Mouse (Mus musculus): ENCODE measurements around the gene Gm14151.

- TF ChIP-seq CTCF (IDR thresholded peaks at IDR 0.05; ENCODE audit: low read depth) (no peak), EP300 (optimal IDR thresholded peaks at IDR 0.05) (no peak)
Measured at GRCm38 (mm10) chr2:151039726-151040125, 52.4 kb downstream of the Gm14151 start.

Data from stomach, postnatal 0 days (tissue).